Mouse (Mus musculus) thymus, adult 2 months (tissue): Measurements from ENCODE around the gene Rph3al. TPM values are rescaled to one million over a fixed set of nuclear protein-coding genes. Genes with fewer than 3 reads are reported as not detected.

ENCODE experiments used
- DNase-seq: peaks from one replicate; pipeline ENCODE4 v3.0.0; 2021
- H3K27ac ChIP-seq: fragments of 200-500 bp; 2 replicates; pipeline ENCODE4 v1.5.1; 2012; ENCODE audit warnings: low read length, control low read depth; ENCODE audit not compliant: control insufficient read depth, insufficient read depth
- H3K27me3 ChIP-seq: fragments of 200-500 bp; 2 replicates; pipeline ENCODE4 v1.6.1; 2012; ENCODE audit warnings: mild to moderate bottlenecking, low read length, moderate library complexity, mixed read lengths; ENCODE audit not compliant: control insufficient read depth, insufficient read depth
- H3K36me3 ChIP-seq: fragments of 200-500 bp; 2 replicates; pipeline ENCODE4 v1.6.1; 2012; ENCODE audit warnings: mild to moderate bottlenecking, low read length, moderate library complexity; ENCODE audit not compliant: control insufficient read depth, insufficient read depth
- H3K4me1 ChIP-seq: fragments of 200-500 bp; replicated peaks from 2 replicates; pipeline ENCODE4 v1.6.1; 2012; ENCODE audit warnings: low read length; ENCODE audit not compliant: control insufficient read depth, insufficient read depth
- H3K4me3 ChIP-seq: fragments of 200-500 bp; 2 replicates; pipeline ENCODE4 v1.5.1; 2012; ENCODE audit warnings: mild to moderate bottlenecking, low read length, control low read depth, moderate library complexity; ENCODE audit not compliant: control insufficient read depth, insufficient read depth
- CTCF ChIP-seq: fragments of 200-500 bp; IDR thresholded peaks from 2 replicates; pipeline ENCODE4 v1.5.1; 2012; ENCODE audit warnings: mild to moderate bottlenecking, control low read depth, low read length, moderate library complexity, borderline replicate concordance; ENCODE audit not compliant: control insufficient read depth, poor library complexity, insufficient read depth; ENCODE audit errors: extremely low read depth
- POLR2A ChIP-seq: fragments of 200-500 bp; IDR thresholded peaks from 2 replicates; pipeline ENCODE4 v1.6.1; 2012; ENCODE audit warnings: mild to moderate bottlenecking, low read length, control low read depth, moderate library complexity; ENCODE audit not compliant: control insufficient read depth, poor library complexity, insufficient read depth; ENCODE audit errors: extremely low read depth
- WGBS: fragments of 180-500 bp; shearing (Covaris S2); methylation state at CpG from one replicate; pipeline ENCODE4 v1.1.7; 2018; 5-methylcytosine and 5-hydroxymethylcytosine counted together
- polyA plus RNA-seq: library from polyadenylated mRNA; depleted of rRNA; stranded (reverse); fragments of >200 nt; gene quantifications from 2 replicates; pipeline ENCODE4 v1.2.3, GENCODE M21; 2012

Rph3al gene
- polyA plus RNA-seq, 1 experiment: 7.6 TPM

DNA sequence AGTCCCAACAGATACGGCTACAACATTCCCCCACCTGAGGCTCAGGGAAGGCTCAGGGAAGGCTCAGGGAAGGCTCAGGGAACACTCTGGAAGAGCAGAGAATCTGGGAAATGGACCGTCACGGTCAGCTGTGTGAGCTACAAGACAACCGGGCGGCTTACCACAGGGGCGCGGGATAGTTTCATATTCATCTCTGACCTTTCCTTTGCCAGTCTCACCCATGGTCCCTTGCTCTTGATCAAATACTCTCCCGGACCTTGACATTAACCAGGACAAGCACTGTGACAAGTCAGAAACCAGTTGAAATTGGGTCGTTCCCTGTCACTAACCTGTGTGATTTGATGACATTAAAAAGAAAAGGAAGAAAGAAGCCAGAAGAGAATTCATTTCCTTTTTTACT lies 16.7 kb upstream of the Rph3al start:
- Histone ChIP-seq H3K27ac (no peak overlapping the region), H3K4me1 (peaks cover 6% of the 10 kb centered on the region), H3K27me3 (no peaks in the 10 kb centered on the region), H3K4me3 (no peak overlapping the region), H3K36me3 (no peaks in the 10 kb centered on the region)
- WGBS: 90% methylated on average over 9 of the region's 9 CpGs
- no peak for TF ChIP-seq POLR2A
- TF ChIP-seq CTCF: no peak
- DNase-seq: no peak

DNA sequence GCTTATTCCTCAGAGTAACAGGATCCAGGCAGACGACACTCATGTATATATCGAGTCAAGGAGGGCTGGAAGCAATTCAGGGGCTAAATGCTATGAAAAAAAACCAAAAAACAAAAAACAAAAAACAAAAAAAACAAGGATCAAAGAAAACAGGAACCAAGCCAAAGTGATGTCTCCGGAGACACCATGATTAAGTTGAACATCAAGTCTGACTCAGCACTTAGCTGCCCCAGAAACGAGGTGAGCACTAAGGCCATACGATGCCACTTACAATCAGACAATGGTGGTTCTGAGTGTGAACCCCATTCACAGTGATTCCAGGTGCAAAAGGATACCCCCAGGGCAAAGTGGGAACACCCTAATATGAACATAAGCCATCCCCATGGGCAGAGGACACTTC lies 13.7 kb upstream of the Rph3al start:
- Histone ChIP-seq H3K27ac (no peak overlapping the region), H3K4me1 (peaks cover 8% of the 10 kb centered on the region), H3K4me3 (no peak overlapping the region), H3K36me3 (no peaks in the 10 kb centered on the region), H3K27me3 (no peaks in the 10 kb centered on the region)
- no peak for DNase-seq
- TF ChIP-seq POLR2A (no peak), CTCF (no peak)
- WGBS: 77% methylated on average over 5 of the region's 5 CpGs

DNA sequence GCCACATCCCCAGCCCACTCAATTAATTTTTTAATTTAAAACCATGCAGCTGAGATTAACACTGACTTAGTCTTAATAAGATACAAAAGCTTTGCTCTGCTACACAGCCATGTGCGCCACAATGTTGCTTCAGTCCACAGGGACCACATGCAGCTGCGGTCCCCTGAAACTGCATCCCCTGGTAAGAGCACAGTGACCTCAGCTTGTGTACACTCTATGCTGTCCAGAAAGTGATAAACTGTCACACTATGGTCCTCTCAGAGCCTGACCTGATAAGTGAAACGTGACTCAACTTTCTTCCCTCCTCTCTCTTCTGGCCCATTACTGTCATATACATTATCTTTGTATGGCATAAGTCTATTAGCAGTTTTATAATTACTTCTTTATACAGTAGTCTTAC lies 12.2 kb upstream of the Rph3al start:
- Histone ChIP-seq H3K27me3 (no peaks in the 10 kb centered on the region), H3K36me3 (no peaks in the 10 kb centered on the region), H3K4me1 (peaks cover 18% of the 10 kb centered on the region), H3K4me3 (no peak overlapping the region), H3K27ac (no peak overlapping the region)
- TF ChIP-seq POLR2A: no peak
- no peak for DNase-seq
- WGBS: 96% methylated on average over 3 of the region's 3 CpGs

DNA sequence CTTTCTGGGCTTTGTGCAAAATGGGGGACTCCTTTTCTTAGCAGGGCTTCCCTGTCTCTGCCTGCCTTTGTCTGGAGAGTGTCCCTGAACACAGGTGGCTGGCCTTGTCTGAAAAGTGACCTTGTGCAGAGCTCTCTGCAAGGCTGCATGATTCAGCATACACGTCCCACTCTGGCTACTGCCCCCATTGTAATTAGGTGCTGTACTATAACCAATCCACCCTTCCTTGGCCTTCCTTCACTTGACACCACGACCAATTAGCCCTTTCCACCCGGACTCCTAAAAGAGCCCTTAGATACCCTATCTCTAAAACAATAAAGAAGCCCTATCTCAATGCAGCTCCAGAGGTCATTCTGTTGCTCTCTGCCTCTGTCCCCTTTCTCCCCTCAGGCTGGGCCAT lies 10.6 kb upstream of the Rph3al start:
- Histone ChIP-seq H3K4me3 (no peak overlapping the region), H3K4me1 (peaks cover 18% of the 10 kb centered on the region), H3K27ac (no peak overlapping the region), H3K36me3 (no peaks in the 10 kb centered on the region), H3K27me3 (no peaks in the 10 kb centered on the region)
- TF ChIP-seq POLR2A (no peak), CTCF (no peak)
- 95% methylated on average over 3 of the region's 3 CpGs for WGBS
- no peak for DNase-seq

DNA sequence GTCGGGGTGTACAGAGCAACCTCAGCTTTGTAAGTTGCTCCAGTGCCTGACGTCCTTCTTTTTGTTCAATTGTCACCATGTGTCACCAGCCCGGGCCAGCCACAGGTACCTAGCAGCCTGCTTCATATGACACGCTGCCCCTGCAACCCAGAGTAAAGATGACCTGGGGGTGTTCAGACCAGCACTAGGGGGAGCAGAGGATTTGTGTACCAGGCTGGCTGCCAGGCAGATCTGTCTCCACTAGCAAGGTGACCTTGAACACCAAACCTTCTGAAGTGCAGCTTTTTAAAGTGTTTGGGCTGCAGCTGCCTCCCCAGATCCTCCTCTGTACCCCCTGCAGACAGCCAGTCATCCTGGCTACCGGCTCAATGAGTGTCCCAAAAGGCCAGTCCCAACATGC lies 9.0 kb upstream of the Rph3al start:
- no peak overlapping the region for H3K4me3 ChIP-seq
- H3K27me3 ChIP-seq: no peaks in the 10 kb centered on the region
- TF ChIP-seq CTCF (no peak), POLR2A (no peak)
- H3K4me1 ChIP-seq: peaks cover 18% of the 10 kb centered on the region
- H3K27ac ChIP-seq: no peak overlapping the region
- H3K36me3 ChIP-seq: no peaks in the 10 kb centered on the region
- WGBS: 51% methylated on average over 5 of the region's 5 CpGs
- no peak for DNase-seq

DNA sequence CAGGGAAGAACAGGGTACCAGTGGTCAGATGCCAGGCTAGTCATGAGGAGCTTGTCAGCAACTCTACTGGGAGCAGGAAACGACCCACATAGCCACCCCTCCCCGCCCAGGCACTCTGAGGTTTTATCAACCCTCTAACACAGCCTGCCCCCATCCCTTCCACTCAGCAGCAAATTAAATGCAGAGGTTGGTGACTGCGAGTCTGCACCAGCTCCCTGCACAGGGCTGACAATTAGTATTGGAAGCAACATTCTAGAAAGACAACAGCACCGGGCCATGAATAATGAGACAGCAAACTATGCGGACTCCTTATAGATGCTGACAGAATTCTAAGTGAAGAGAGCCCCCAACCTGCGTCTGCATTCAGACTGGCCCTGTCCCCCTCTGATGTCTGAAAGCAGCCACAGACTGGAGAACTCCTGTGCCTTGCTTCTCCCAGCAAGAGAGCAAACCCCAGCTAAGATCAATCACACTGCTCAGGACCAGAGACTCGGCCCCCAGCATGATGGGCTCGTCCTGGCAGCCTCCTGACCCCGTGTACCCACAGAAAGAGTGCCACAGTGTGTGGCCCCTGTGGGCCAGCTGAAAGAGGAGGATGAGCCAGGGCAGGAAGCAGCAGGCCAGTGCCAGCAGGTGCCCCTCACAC lies 7.7 kb upstream of the Rph3al start:
- peaks cover 18% of the 10 kb centered on the region for H3K4me1 ChIP-seq
- no peak overlapping the region for H3K27ac ChIP-seq
- no peak overlapping the region for H3K4me3 ChIP-seq

DNA sequence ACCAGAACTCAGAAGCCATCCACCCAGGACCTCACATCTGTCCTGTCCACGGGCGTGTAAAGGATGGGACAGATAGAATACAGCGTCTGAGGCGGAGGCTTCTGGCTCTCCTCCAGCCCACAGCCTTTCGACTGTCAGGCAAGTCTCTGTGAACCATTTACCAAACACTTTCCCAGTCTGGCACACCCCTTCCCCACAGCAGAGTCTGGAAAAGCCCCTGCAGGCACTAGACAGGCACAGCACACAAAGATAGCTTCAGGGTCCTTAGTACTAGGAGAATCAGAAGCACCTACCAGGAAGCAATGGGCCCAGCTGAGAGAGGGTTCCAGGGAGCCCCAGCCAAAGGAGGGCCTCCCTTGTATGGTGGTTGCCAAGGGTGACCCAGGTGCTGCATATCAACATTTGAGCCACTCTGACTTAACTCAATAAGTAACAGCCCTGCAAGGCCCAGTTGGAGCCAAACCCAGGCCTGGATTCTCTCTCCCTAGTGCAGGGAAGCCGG lies 808 bp downstream of the Rph3al start:
- H3K36me3 ChIP-seq: no peaks in the 10 kb centered on the region
- no peak overlapping the region for H3K27ac ChIP-seq
- TF ChIP-seq POLR2A (no peak), CTCF (no peak)
- H3K4me3 ChIP-seq: no peak overlapping the region
- no peak for DNase-seq
- H3K27me3 ChIP-seq: no peaks in the 10 kb centered on the region
- H3K4me1 ChIP-seq: peaks cover 29% of the 10 kb centered on the region
- 40% methylated on average over 6 of the region's 6 CpGs for WGBS

More for the DNA sequence above, 7.7 kb upstream of the Rph3al start:
- H3K36me3 ChIP-seq: no peaks in the 10 kb centered on the region
- no peaks in the 10 kb centered on the region for H3K27me3 ChIP-seq
- no peak for TF ChIP-seq CTCF
- no peak for DNase-seq
- 26% methylated on average over 9 of the region's 9 CpGs for WGBS
